Mouse (Mus musculus) ES-E14 (cell line): ENCODE results near the gene Aurkaip1.

ENCODE experiments used
- CHD2 ChIP-seq: IDR thresholded peaks from 2 replicates; pipeline ENCODE4 v1.6.1; 2014; ENCODE audit warnings: mild to moderate bottlenecking, low read depth, low read length, inconsistent platforms
- HCFC1 ChIP-seq: IDR thresholded peaks from 2 replicates; pipeline ENCODE4 v1.6.1; 2012; ENCODE audit warnings: low read length, inconsistent platforms, borderline replicate concordance; ENCODE audit not compliant: insufficient read depth
- ZNF384 ChIP-seq: IDR thresholded peaks from 2 replicates; pipeline ENCODE4 v1.6.1; 2012; ENCODE audit warnings: low read depth, low read length, inconsistent platforms

GRCm38 (mm10) chr4:155847591-155848352, 16.7 kb downstream of the Aurkaip1 start:
- TF ChIP-seq ZNF384: no peak
- no peak for TF ChIP-seq CHD2
- no peak for TF ChIP-seq HCFC1
